Mouse (Mus musculus) regulatory T cell (primary cell): ENCODE measurements around the gene Slc22a3.

ENCODE experiments used
- in situ Hi-C: fragments of 300-600 bp; cut with MboI, MseI; formaldehyde crosslinking; loops from one replicate; pipeline ENCODE4 v1.15.1; 2025; ENCODE audit warnings: high pct_unique_total_duplicates

The Slc22a3 gene

GRCm38 (mm10) chr17:12468745-12469144, 38.8 kb downstream of the Slc22a3 start:
- in situ Hi-C loops: no loop called here

GRCm38 (mm10) chr17:12467642-12468041, 39.9 kb downstream of the Slc22a3 start:
- in situ Hi-C loops: no loop called here

GRCm38 (mm10) chr17:12466501-12467000, 41.0 kb downstream of the Slc22a3 start:
- in situ Hi-C loops: no loop called here

- in situ Hi-C loops: no loop called here
Measured at GRCm38 (mm10) chr17:12461168-12461567, 46.3 kb downstream of the Slc22a3 start.

- in situ Hi-C loops: no loop called here
Measured at GRCm38 (mm10) chr17:12455143-12455790, 52.2 kb downstream of the Slc22a3 start.

- in situ Hi-C loops: no loop called here
Measured at GRCm38 (mm10) chr17:12453691-12454090, 53.8 kb downstream of the Slc22a3 start.

- in situ Hi-C loops: no loop called here
Measured at GRCm38 (mm10) chr17:12452862-12453531, 54.5 kb downstream of the Slc22a3 start.

- in situ Hi-C loops: no loop called here
Measured at GRCm38 (mm10) chr17:12451234-12451633, 56.3 kb downstream of the Slc22a3 start.

- in situ Hi-C loops: no loop called here
Measured at GRCm38 (mm10) chr17:12444561-12444960, 62.9 kb downstream of the Slc22a3 start.

GRCm38 (mm10) chr17:12437771-12438170, 69.7 kb downstream of the Slc22a3 start:
- in situ Hi-C loops: no loop called here

GRCm38 (mm10) chr17:12431707-12432106, 75.8 kb downstream of the Slc22a3 start:
- in situ Hi-C loops: no loop called here

- in situ Hi-C loops: loop anchor here (10.0 kb wide), 1 partner anchor 236 kb away; no protein-coding TSS in a partner anchor
Measured at GRCm38 (mm10) chr17:12428369-12428768, 79.1 kb downstream of the Slc22a3 start.

GRCm38 (mm10) chr17:12427156-12427555, 80.3 kb downstream of the Slc22a3 start:
- in situ Hi-C loops: loop anchor here (10.0 kb wide), 1 partner anchor 238 kb away; no protein-coding TSS in a partner anchor

- in situ Hi-C loops: loop anchor here (10.0 kb wide), 1 partner anchor 243 kb away; no protein-coding TSS in a partner anchor
Measured at GRCm38 (mm10) chr17:12422143-12422542, 85.4 kb downstream of the Slc22a3 start.

GRCm38 (mm10) chr17:12420886-12421574, 86.5 kb downstream of the Slc22a3 start:
- in situ Hi-C loops: loop anchor here (10.0 kb wide), 1 partner anchor 244 kb away; no protein-coding TSS in a partner anchor

- in situ Hi-C loops: loop anchor here (5.0 to 10.0 kb wide), 2 partner anchors 245 to 388 kb away; no protein-coding TSS in a partner anchor
Measured at GRCm38 (mm10) chr17:12419491-12420079, 87.9 kb downstream of the Slc22a3 start.

GRCm38 (mm10) chr17:12416250-12416895, 91.1 kb downstream of the Slc22a3 start:
- in situ Hi-C loops: loop anchor here (5.0 kb wide), 1 partner anchor 391 kb away; no protein-coding TSS in a partner anchor

- in situ Hi-C loops: loop anchor here (5.0 kb wide), 1 partner anchor 392 kb away; no protein-coding TSS in a partner anchor
Measured at GRCm38 (mm10) chr17:12415741-12416140, 91.8 kb downstream of the Slc22a3 start.

- in situ Hi-C loops: loop anchor here (5.0 kb wide), 1 partner anchor 392 kb away; no protein-coding TSS in a partner anchor
Measured at GRCm38 (mm10) chr17:12415031-12415735, 92.3 kb downstream of the Slc22a3 start.

- in situ Hi-C loops: loop anchor here (5.0 kb wide), 1 partner anchor 124 kb away; no protein-coding TSS in a partner anchor
Measured at GRCm38 (mm10) chr17:12412891-12413237, 94.6 kb downstream of the Slc22a3 start.
